Mouse (Mus musculus) megakaryocyte, embryonic 14.5 days (primary cell): ENCODE results near the gene Galns.

Experiments used
- FLI1 ChIP-seq: IDR thresholded peaks from 2 replicates; pipeline ENCODE4 v1.6.1; 2012; ENCODE audit warnings: low read length, inconsistent platforms, mixed read lengths
- GATA1 ChIP-seq: IDR thresholded peaks from 3 replicates; pipeline ENCODE4 v1.6.1; 2012; ENCODE audit warnings: mixed read lengths, low read length, inconsistent platforms, borderline replicate concordance

GRCm38 (mm10) chr8:122537033-122537432 lies 74.2 kb downstream of the Galns start:
- TF ChIP-seq GATA1 (no peak), FLI1 (no peak)
